Mouse (Mus musculus) kidney, postnatal 10 days (tissue): ENCODE measurements at regions not wholly inside any gene's neighbourhood (a gene's known extent, or its start where the extent isn't known, plus 50 kb on each side); places are given as distances from the start of the nearest gene placed in this dataset.
"Not testable (repeated sequence)": the region's sequence is repeated elsewhere in the genome, so short reads cannot be mapped to it uniquely, and the experiment has no call there.

Experiments
- DNase-seq: peaks from one replicate; pipeline ENCODE4 v3.0.0; 2021; ENCODE audit warnings: mixed read lengths

GRCm38 (mm10) chr7:64101679-64102078 is 52.0 kb upstream of the Trpm1 start:
- DNase-seq: no peak

GRCm38 (mm10) chr7:64099606-64100005 is 54.0 kb upstream of the Trpm1 start:
- no peak for DNase-seq

- DNase-seq: no peak
Observed at GRCm38 (mm10) chr7:64090067-64090466, 63.6 kb upstream of the Trpm1 start.

GRCm38 (mm10) chr7:64089034-64089433 is 64.6 kb upstream of the Trpm1 start:
- DNase-seq: no peak

GRCm38 (mm10) chr7:64083978-64084377 is 69.7 kb upstream of the Trpm1 start:
- DNase-seq: not testable (repeated sequence)

GRCm38 (mm10) chr7:64082651-64083050 is 71.0 kb upstream of the Trpm1 start:
- DNase-seq: no peak

- no peak for DNase-seq
Observed at GRCm38 (mm10) chr7:64082201-64082600, 71.4 kb upstream of the Trpm1 start.

GRCm38 (mm10) chr7:64081618-64082017 is 72.0 kb upstream of the Trpm1 start:
- DNase-seq: no peak

- DNase-seq: no peak
Observed at GRCm38 (mm10) chr7:64081019-64081418, 72.6 kb upstream of the Trpm1 start.

GRCm38 (mm10) chr7:64079301-64079700 is 74.3 kb upstream of the Trpm1 start:
- DNase-seq: no peak

- no peak for DNase-seq
Observed at GRCm38 (mm10) chr7:64078646-64079045, 75.0 kb upstream of the Trpm1 start.

- DNase-seq: peak; percentile 24
Observed at GRCm38 (mm10) chr7:64077526-64077925, 76.1 kb upstream of the Trpm1 start.

- DNase-seq: no peak
Observed at GRCm38 (mm10) chr7:64076764-64077360, 76.8 kb upstream of the Trpm1 start.

GRCm38 (mm10) chr7:64075696-64076313 is 77.8 kb upstream of the Trpm1 start:
- no peak for DNase-seq

- DNase-seq: no peak
Observed at GRCm38 (mm10) chr7:64074661-64075234, 78.9 kb upstream of the Trpm1 start.

GRCm38 (mm10) chr7:64074186-64074585 is 79.4 kb upstream of the Trpm1 start:
- no peak for DNase-seq

- DNase-seq: no peak
Observed at GRCm38 (mm10) chr7:64073781-64074180, 79.9 kb upstream of the Trpm1 start.

GRCm38 (mm10) chr7:64070930-64071329 is 82.7 kb upstream of the Trpm1 start:
- DNase-seq: no peak

GRCm38 (mm10) chr7:64065529-64066247 is 87.9 kb upstream of the Trpm1 start:
- DNase-seq: no peak

GRCm38 (mm10) chr7:64064460-64065241 is 89.0 kb upstream of the Trpm1 start:
- peak; percentile 77 for DNase-seq

- DNase-seq: no peak
Observed at GRCm38 (mm10) chr7:64061170-64061569, 92.5 kb upstream of the Trpm1 start.

GRCm38 (mm10) chr7:64060582-64060981 is 93.1 kb upstream of the Trpm1 start:
- no peak for DNase-seq

GRCm38 (mm10) chr7:64060051-64060450 is 93.6 kb upstream of the Trpm1 start:
- peak; percentile 27 for DNase-seq
